Mouse (Mus musculus): ENCODE measurements around the gene Npc1l1.
"Not testable (repeated sequence)": the region's sequence is repeated elsewhere in the genome, so short reads cannot be mapped to it uniquely, and the experiment has no call there.

Npc1l1 gene

DNA sequence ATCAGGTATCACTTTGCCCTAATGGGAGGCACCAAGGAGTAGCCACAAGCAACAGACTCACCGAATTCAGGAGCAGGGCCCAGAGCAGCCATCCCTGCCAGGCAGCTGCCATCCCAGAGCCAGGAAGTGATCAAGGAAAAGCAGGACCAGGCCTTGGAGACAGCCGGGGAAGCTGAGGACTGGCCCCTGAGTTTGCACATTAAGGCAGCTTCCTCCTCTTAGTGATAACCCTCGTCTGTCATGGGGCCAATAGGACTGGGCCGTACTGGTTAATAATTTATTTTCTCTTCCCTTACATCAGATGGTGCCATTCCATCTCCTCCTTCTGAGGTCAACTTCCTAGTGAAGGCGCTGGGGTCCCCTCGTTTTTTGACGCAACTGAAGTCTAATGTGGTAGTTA lies at the start of gene Npc1l1:
Gene Npc1l1 (minus strand): TSS at position 132 of the 400 bp plus-strand sequence.
- no peak for DNase-seq

DNA sequence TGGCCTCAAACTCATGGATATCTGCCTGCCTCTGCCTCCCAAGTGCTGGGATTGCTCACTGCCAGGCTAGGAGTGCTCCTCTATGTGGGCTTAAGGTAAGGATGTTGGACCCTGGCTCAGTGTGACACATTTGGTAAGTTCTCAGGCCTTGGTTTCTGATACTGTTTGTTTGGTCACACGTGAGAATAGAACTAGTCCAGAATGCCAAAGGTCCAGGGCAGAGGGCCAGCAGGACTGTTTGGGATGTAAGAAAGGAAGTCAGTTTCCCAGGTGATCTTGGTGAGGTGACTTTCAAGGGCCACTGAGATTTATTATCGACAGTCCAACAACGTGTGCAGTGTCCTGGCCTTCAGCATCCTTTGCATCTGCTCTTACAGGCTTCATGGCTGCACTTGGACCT lies 46.5 kb upstream of the Npc1l1 start:
- DNase-seq: no peak

- DNase-seq: no peak
Observed at GRCm38 (mm10) chr11:6275094-6275484, 45.1 kb upstream of the Npc1l1 start.

GRCm38 (mm10) chr11:6274387-6275093 lies 44.6 kb upstream of the Npc1l1 start, which contains the start of gene Tmed4:
TSS of gene Tmed4 (minus strand) at chr11:6274870.
- DNase-seq: peak; percentile 99 to 100

GRCm38 (mm10) chr11:6273607-6274006 lies 43.7 kb upstream of the Npc1l1 start:
- DNase-seq: peak; percentile 21 to 27

DNA sequence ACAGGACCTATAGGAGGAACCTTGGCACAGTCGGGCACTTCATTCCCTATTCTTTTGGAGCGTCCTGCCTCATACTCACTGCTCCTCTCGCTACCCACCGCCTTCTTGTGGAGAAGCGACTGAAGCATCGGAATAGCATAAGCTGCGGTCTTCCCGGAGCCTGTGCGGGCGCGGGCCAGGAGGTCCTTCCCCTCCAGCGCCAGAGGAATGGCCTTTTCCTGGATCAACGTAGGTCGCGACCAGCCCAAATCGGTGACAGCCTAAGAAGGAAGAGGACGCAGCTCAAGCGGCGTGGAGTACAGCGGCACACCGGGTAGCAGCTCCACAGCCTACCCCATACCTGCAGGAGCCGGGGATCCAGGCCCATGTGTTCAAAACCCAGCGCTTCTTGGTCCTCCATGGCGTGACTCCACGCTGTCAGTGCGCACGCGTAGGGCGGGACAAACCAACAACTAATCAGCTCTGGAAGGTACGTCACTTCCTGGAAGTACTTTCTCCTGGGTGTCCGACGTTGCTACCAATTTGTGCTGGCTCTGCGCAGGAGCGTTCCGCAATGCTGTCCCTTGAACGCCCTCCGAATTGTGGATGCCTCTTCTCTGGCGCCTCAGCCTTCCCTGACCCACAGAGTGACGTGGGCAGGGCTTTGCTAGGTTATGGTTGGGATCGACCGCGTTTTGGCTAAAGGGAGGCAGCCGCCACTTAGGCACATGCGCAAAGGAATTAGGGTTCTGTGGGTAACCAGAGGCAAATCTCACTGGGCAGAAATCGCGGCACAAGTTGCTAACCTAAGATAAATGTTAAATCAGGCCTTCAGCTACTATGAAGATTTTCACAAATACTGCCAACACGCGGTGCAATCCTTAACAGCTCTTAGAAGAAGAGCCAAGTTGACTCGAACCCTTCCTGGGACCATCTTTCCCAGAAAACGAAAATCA lies 37.6 kb upstream of the Npc1l1 start, which contains the start of gene Ddx56:
Gene Ddx56 (minus strand): TSS at position 453 of the 935 bp plus-strand sequence.
- DNase-seq: peak; percentile 90 to 92

DNA sequence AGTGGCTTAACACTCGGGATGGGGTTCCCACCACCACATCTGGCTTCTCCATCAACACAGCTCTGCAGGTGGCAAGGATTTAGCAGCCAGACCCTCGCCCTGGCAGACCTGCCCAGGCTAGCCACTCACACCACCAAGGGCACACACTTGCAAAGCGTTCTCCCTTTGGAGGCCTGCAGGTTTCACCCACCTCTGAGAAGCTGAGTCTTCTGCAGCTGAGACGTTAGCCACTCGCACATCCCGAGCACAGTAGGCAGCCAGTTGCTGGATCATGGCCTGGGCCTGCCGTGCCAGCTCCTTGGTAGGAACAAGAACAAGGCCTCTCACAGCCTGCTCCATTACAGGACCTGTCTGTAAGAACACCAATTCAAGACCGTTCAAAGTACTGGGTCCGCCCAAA lies 36.7 kb upstream of the Npc1l1 start:
- DNase-seq: no peak

GRCm38 (mm10) chr11:6261434-6262082 lies 31.6 kb upstream of the Npc1l1 start:
- peak; percentile 77 to 80 for DNase-seq

DNA sequence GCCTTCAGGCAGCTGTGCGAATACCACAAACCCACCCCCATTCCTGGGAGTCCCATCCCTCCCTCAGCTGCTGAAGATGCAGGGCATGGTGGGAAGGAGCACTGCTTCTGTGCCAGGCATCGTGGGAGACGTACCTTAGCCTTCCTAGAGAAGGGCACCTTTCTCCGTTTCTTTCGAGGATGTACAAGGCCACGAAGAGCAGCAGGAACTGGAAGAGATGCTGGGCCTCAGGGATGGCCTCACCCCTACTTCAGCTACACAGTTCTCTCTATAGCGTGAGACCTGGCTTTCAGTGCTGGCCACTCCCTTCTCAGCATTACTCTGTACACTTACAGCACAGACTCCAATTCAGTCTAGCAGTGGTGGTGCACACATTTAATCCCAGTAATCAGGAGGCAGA lies 29.5 kb upstream of the Npc1l1 start:
- no peak for DNase-seq

- DNase-seq: no peak
Observed at GRCm38 (mm10) chr11:6256490-6257072, 26.6 kb upstream of the Npc1l1 start.

- not testable (repeated sequence) for DNase-seq
Observed at GRCm38 (mm10) chr11:6254602-6255001, 24.7 kb upstream of the Npc1l1 start.

GRCm38 (mm10) chr11:6252824-6253223 lies 22.9 kb upstream of the Npc1l1 start:
- DNase-seq: no peak

DNA sequence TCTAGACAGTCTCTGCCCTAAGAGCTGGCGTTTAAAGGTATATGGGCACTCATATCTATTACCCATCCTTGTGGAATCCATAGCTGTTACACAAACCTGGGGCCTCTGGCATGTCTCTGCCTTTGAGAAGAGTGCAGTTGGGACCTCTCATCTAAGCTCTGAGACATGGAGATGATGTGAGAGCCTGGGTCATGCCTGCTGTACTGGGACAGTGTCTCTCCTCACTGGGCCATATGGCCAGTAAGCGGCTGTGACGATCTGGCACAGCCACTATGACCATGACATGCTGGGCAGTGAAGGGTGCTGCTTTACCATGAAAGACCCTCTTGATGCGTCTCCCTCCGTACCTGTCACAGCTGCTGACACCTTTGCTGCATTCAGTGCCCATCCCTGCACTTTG lies 22.3 kb upstream of the Npc1l1 start:
- DNase-seq: no peak

- DNase-seq: no peak
Observed at GRCm38 (mm10) chr11:6244707-6245106, 14.8 kb upstream of the Npc1l1 start.

GRCm38 (mm10) chr11:6233025-6233424 lies 3.1 kb upstream of the Npc1l1 start:
- DNase-seq: no peak

DNA sequence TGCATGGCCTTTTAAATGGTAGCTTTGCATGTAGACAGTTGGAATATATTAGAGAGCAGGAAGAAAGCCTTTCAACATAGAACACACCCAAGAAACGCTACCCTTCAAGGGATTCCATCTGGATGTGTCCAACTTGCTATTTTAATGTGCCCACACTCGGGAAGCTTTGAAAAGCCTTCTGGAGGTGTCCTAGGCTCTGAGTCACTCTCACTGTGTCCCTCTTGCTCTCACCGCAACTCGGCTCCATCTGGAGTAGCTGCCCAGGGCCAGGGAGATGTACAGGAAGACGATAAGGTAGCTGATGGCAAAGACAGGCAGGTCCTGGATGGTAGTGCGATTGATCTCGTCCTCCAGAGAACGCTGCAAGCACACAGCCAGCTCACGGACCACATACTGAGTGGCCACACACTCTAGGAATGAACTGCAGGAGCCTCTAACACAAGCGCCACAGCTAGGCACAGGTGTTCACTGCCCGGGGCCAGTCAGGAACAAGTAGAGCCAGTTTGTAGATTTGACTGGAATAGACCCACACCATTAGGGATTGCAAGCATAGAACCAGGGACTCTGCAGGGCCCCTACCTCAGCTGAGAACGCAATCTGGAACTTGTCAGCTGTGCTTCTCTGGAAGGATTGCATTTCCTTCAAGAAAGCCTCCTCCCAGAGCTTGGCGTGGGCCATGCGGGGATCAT lies 5.3 kb downstream of the Npc1l1 start:
- no peak for DNase-seq

DNA sequence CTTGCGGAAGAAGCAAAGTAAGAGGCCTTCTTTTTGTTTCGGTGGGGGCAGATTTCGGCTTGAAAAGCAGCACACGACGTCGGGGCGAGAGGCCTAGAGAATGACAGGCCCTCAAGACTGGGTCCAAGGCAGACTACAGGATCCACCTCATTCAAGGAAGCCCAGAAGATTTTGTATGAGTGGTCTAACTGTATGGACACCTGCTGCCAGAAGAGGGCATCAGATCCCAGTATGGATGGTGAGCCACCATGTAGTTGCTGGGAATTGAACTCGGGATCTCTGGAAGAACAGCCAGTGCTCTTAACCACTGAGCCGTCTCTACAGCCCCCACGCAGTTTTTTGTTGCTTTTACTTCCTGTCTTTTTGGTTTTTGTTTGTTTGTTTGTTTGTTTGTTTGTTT lies 7.8 kb downstream of the Npc1l1 start:
- DNase-seq: no peak

- no peak for DNase-seq
Observed at GRCm38 (mm10) chr11:6219967-6220366, 10.0 kb downstream of the Npc1l1 start.

GRCm38 (mm10) chr11:6218189-6218896 lies 11.6 kb downstream of the Npc1l1 start:
- no peak for DNase-seq

- no peak for DNase-seq
Observed at GRCm38 (mm10) chr11:6216834-6217233, 13.1 kb downstream of the Npc1l1 start.

DNA sequence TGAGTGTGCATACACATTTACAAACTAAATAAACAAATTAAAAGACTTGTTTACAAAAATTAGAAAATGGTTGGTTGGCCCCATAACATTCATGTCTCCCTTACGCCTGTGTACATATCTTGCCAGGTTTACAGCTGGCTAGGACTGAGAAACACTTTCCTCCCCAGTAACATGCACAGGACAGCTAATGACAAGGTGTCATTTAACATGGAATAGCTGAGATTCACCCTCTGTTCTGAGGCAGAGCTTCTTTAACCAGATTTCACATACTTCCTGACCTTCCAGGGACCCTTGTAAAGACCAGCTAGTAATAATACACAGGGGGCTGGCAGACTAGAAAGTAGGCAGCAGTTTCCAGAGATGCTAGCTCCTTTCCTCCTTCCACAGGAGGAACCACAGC lies 21.8 kb downstream of the Npc1l1 start:
- DNase-seq: no peak

DNA sequence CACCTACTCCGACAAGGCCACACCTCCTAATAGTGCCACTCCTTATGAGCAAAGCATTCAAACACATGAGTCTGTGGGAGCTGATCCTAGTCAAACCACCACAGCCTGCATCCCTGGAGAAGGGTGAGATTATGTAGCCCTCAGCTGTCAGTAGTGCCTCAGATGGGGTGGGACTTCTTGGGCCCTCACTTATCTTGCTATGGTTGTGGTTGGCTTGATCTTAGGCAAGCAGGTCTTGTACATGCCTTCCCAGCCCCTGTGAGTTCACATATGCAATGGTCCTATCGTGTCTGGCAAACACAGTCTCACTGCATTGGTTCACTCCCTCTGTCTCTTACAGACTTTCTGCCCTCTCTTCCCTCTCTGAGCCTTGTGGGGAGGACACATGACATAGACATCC lies 22.9 kb downstream of the Npc1l1 start:
- no peak for DNase-seq

All from cerebellum, postnatal 36 days (tissue).